Comparison of ENCODE assay signal across 11 mouse cellular contexts in genomic region chr6:112902791-112903190, GRCm38 (mm10). TPM values are rescaled to one million over a fixed set of nuclear protein-coding genes. Genes with fewer than 3 reads are reported as not detected.
DNase-seq lines count a peak whose midpoint lies in the region; ATAC-seq and TF ChIP-seq lines count a peak whose summit lies in the region.
"Had no signal": no experiment of that assay in that cellular context is flagged by ENCODE, and none has a peak within 500 bp of the region (broad histone marks: within the 10 kb centered on the region; RNA-seq: fewer than 3 reads in every experiment).

No protein-coding gene starts in this region.

- DNase-seq in intestine, embryonic 14.5 days (ENCODE audit: low spot score): no peak
- DNase-seq in forebrain, embryonic 14.5 days (ENCODE audit: low spot score): peak; percentile 55
- no peak for DNase-seq in gastrocnemius, postnatal 36 days
- no peak for DNase-seq in urinary bladder, postnatal 14 days (ENCODE audit: low spot score)
- DNase-seq in cerebellum, adult 18-20 months: no peak
- DNase-seq: cerebellum, postnatal 36 days; lung, postnatal 10 days had no signal

- no peaks in the 10 kb centered on the region for H3K36me3 ChIP-seq in intestine, embryonic 14.5 days (ENCODE audit: control insufficient read depth, insufficient read depth, low read length)
- no peaks in the 10 kb centered on the region for H3K36me3 ChIP-seq in intestine, postnatal 0 days (ENCODE audit: control insufficient read depth, insufficient read depth)
- H3K36me3 ChIP-seq in forebrain, embryonic 14.5 days (ENCODE audit: control insufficient read depth, insufficient read depth, low read length): peaks cover 3% of the 10 kb centered on the region; the same call in 1 of the 2 replicates
- no peaks in the 10 kb centered on the region for H3K36me3 ChIP-seq in liver, embryonic 12.5 days
- peaks cover 2% of the 10 kb centered on the region; the same call in 1 of the 2 replicates for H3K36me3 ChIP-seq in neural tube, embryonic 13.5 days
- H3K36me3 ChIP-seq: kidney, embryonic 15.5 days had no signal

- H3K4me2 ChIP-seq in intestine, embryonic 14.5 days (ENCODE audit: low read length): 0 out of 2 replicates have a peak overlapping the region, but pooled peaks have one; percentile 6
- no peak overlapping the region for H3K4me2 ChIP-seq in intestine, postnatal 0 days (replicated peaks; ENCODE audit: low read depth)
- H3K4me2 ChIP-seq in forebrain, embryonic 14.5 days (ENCODE audit: low read length): peak overlapping the region; percentile 23; the same call in 1 of the 2 replicates
- peak overlapping the region; percentile 18; the same call in 1 of the 2 replicates for H3K4me2 ChIP-seq in liver, embryonic 12.5 days
- H3K4me2 ChIP-seq in neural tube, embryonic 13.5 days: peak overlapping the region; percentile 35
- H3K4me2 ChIP-seq: kidney, embryonic 15.5 days had no signal

- no peak for TF ChIP-seq CTCF in intestine, postnatal 0 days (IDR thresholded peaks at IDR 0.05; ENCODE audit: low read depth)

- no peak overlapping the region; the same call in 1 of the 2 replicates for H3K27ac ChIP-seq in intestine, embryonic 14.5 days (ENCODE audit: low read depth)
- H3K27ac ChIP-seq in intestine, postnatal 0 days (ENCODE audit: low read depth, low read length): no peak overlapping the region
- H3K27ac ChIP-seq in forebrain, embryonic 14.5 days (ENCODE audit: low read depth, low read length): peak overlapping the region; percentile 89
- no peak overlapping the region for H3K27ac ChIP-seq in liver, embryonic 12.5 days
- H3K27ac ChIP-seq in neural tube, embryonic 13.5 days (replicated peaks): peak overlapping the region; percentile 94
- H3K27ac ChIP-seq: kidney, embryonic 15.5 days had no signal

- no peak overlapping the region for H3K4me3 ChIP-seq in intestine, embryonic 14.5 days (ENCODE audit: low read depth, low read length)
- no peak overlapping the region for H3K4me3 ChIP-seq in intestine, postnatal 0 days (ENCODE audit: low read depth, low read length)
- H3K4me3 ChIP-seq in forebrain, embryonic 14.5 days (ENCODE audit: low read depth, low read length): no peak overlapping the region
- H3K4me3 ChIP-seq in liver, embryonic 12.5 days: no peak overlapping the region
- H3K4me3 ChIP-seq in neural tube, embryonic 13.5 days: no peak overlapping the region
- H3K4me3 ChIP-seq: kidney, embryonic 15.5 days had no signal

- intact Hi-C loops in gastrocnemius, postnatal 36 days (cut with DNase I): no loop called here

- H3K4me1 ChIP-seq in intestine, embryonic 14.5 days (replicated peaks; ENCODE audit: control insufficient read depth, insufficient read depth, low read length): peaks cover 12% of the 10 kb centered on the region
- H3K4me1 ChIP-seq in intestine, postnatal 0 days (replicated peaks; ENCODE audit: control insufficient read depth, insufficient read depth, low read length): no peaks in the 10 kb centered on the region
- peaks cover 57% of the 10 kb centered on the region for H3K4me1 ChIP-seq in forebrain, embryonic 14.5 days (ENCODE audit: control insufficient read depth, insufficient read depth, low read length)
- peaks cover 33% of the 10 kb centered on the region for H3K4me1 ChIP-seq in liver, embryonic 12.5 days
- H3K4me1 ChIP-seq in neural tube, embryonic 13.5 days (replicated peaks): peaks cover 64% of the 10 kb centered on the region

- H3K27me3 ChIP-seq in intestine, embryonic 14.5 days (replicated peaks; ENCODE audit: control insufficient read depth, insufficient read depth, low read length): no peaks in the 10 kb centered on the region
- H3K27me3 ChIP-seq in intestine, postnatal 0 days (replicated peaks; ENCODE audit: control insufficient read depth, insufficient read depth, low read length): no peaks in the 10 kb centered on the region
- no peaks in the 10 kb centered on the region for H3K27me3 ChIP-seq in forebrain, embryonic 14.5 days (replicated peaks; ENCODE audit: control insufficient read depth, insufficient read depth, low read length)
- H3K27me3 ChIP-seq in liver, embryonic 12.5 days (replicated peaks): no peaks in the 10 kb centered on the region
- H3K27me3 ChIP-seq in neural tube, embryonic 13.5 days: no peaks in the 10 kb centered on the region
- H3K27me3 ChIP-seq: kidney, embryonic 15.5 days had no signal

- WGBS in intestine, embryonic 14.5 days: 16% methylated on average over 4 of the region's 4 CpGs
- WGBS in intestine, postnatal 0 days: 31% methylated on average over 4 of the region's 4 CpGs
- 2% methylated on average over 4 of the region's 4 CpGs for WGBS in forebrain, embryonic 14.5 days
- 22% methylated on average over 3 of the region's 4 CpGs for WGBS in liver, embryonic 12.5 days (ENCODE audit: insufficient replicate concordance)
- 8% methylated on average over 4 of the region's 4 CpGs for WGBS in neural tube, embryonic 13.5 days

- H3K9ac ChIP-seq in intestine, embryonic 14.5 days (ENCODE audit: low read length): no peak overlapping the region
- no peak overlapping the region for H3K9ac ChIP-seq in intestine, postnatal 0 days (ENCODE audit: low read depth, low read length)
- peak overlapping the region; percentile 26 for H3K9ac ChIP-seq in forebrain, embryonic 14.5 days (ENCODE audit: low read length)
- H3K9ac ChIP-seq in liver, embryonic 12.5 days: no peak overlapping the region
- H3K9ac ChIP-seq in neural tube, embryonic 13.5 days: peak overlapping the region; percentile 60
- H3K9ac ChIP-seq: kidney, embryonic 15.5 days had no signal

- no peaks in the 10 kb centered on the region for H3K9me3 ChIP-seq in intestine, embryonic 14.5 days (ENCODE audit: control insufficient read depth, low read length)
- H3K9me3 ChIP-seq in intestine, postnatal 0 days (ENCODE audit: control insufficient read depth): no peaks in the 10 kb centered on the region
- H3K9me3 ChIP-seq in forebrain, embryonic 14.5 days (replicated peaks; ENCODE audit: control insufficient read depth, low read length): no peaks in the 10 kb centered on the region
- no peaks in the 10 kb centered on the region for H3K9me3 ChIP-seq in liver, embryonic 12.5 days (replicated peaks)
- H3K9me3 ChIP-seq in neural tube, embryonic 13.5 days: no peaks in the 10 kb centered on the region
- H3K9me3 ChIP-seq: kidney, embryonic 15.5 days had no signal

- ATAC-seq in intestine, embryonic 14.5 days (replicated peaks; ENCODE audit: low FRiP score, low TSS enrichment, low read depth): no peak
- ATAC-seq in intestine, postnatal 0 days: no peak
- ATAC-seq in forebrain, embryonic 14.5 days: peak; percentile 49
- peak; percentile 76 for ATAC-seq in liver, embryonic 12.5 days
- ATAC-seq in neural tube, embryonic 13.5 days (ENCODE audit: low read depth): no peak

RNA-seq across cellular contexts. Expression of gene Srgap3, which starts 44.3 kb away (rescaled TPM):
- 5.5 and 6.8 TPM in 2 replicates for polyA plus RNA-seq in intestine, embryonic 14.5 days (2014; fragmentation: Nextera tagmentation; extraction: Ambion mirVana)
- 0.50 and 0.58 TPM in 2 replicates for polyA plus RNA-seq in intestine, postnatal 0 days (2015; fragmentation: Nextera tagmentation; extraction: Ambion mirVana)
- 31.4 and 46.7 TPM in 2 replicates for polyA plus RNA-seq in forebrain, embryonic 14.5 days (2014; fragmentation: Nextera tagmentation; extraction: Ambion mirVana)
- polyA plus RNA-seq in liver, embryonic 12.5 days (2016; fragmentation: Nextera tagmentation; extraction: Ambion mirVana): 0.85 and 1.3 TPM in 2 replicates
- polyA plus RNA-seq in neural tube, embryonic 13.5 days (2015; fragmentation: Nextera tagmentation; extraction: Ambion mirVana): 29.2 and 30.8 TPM in 2 replicates
- 1 to 10 TPM; 1.2 to 1.3 TPM for total RNA-seq in gastrocnemius, postnatal 36 days (2021)

Comparison
In these comparisons a context has a peak if more than half of its experiments do, and no peak if none do; other contexts are left out.
1. ATAC-seq: peak in forebrain, embryonic 14.5 days (single experiment) and liver, embryonic 12.5 days (single experiment); none in intestine, embryonic 14.5 days (single experiment), intestine, postnatal 0 days (single experiment) and neural tube, embryonic 13.5 days (single experiment).
2. H3K27ac ChIP-seq: peak in forebrain, embryonic 14.5 days (single experiment) and neural tube, embryonic 13.5 days (single experiment); none in intestine, embryonic 14.5 days (single experiment), intestine, postnatal 0 days (single experiment) and liver, embryonic 12.5 days (single experiment).
3. H3K9ac ChIP-seq: peak in forebrain, embryonic 14.5 days (single experiment) and neural tube, embryonic 13.5 days (single experiment); none in intestine, embryonic 14.5 days (single experiment), intestine, postnatal 0 days (single experiment) and liver, embryonic 12.5 days (single experiment).